Mouse (Mus musculus): ENCODE data around the gene Ccm2.
A peak's percentile ranks its signal among the peaks of the same experiment; 100 is the strongest.
"Not testable (repeated sequence)": the region's sequence is repeated elsewhere in the genome, so short reads cannot be mapped to it uniquely, and the experiment has no call there.

Ccm2 gene

GRCm38 (mm10) chr11:6546205-6547013, at the start of gene Ccm2:
Gene Ccm2, plus strand, starts transcription at chr11:6546887.
- peak; percentile 93 to 98 for DNase-seq (ENCODE audit: low spot score in 2 of 2)

DNA sequence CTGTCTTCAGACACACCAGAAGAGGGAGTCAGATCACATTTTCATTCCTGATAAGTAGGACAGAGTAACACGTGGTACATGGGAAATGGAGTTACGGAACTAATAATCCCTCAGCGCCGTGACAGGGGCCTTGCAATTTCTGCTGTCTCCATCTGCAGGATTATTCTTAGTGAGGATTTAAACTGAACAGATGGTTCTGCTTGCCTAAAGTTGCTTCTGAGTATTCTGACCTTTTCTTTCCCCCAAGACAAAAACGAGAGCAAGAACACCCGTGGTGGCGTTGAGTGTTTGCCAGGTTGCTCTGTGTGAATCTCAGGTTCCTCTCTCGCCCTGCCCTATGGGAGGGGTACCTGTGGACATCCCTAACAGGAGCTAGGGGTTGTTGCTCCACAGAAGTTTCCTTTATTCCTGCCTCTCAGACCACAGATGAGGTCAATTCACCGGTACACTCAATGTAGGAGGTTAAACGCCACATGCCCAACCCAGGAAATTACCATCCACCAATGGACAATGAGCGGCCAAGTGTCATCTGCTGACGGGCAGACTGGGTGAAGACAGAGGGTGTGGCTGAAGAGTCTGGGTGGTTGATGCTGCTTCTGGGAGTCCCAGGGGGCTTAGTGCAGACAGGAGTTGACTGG, 49.3 kb upstream of the Ccm2 start:
- no peak for DNase-seq (ENCODE audit: low spot score in 2 of 2)

GRCm38 (mm10) chr11:6502506-6502905, 44.2 kb upstream of the Ccm2 start:
- DNase-seq (ENCODE audit: low spot score in 2 of 2), result no peak

DNA sequence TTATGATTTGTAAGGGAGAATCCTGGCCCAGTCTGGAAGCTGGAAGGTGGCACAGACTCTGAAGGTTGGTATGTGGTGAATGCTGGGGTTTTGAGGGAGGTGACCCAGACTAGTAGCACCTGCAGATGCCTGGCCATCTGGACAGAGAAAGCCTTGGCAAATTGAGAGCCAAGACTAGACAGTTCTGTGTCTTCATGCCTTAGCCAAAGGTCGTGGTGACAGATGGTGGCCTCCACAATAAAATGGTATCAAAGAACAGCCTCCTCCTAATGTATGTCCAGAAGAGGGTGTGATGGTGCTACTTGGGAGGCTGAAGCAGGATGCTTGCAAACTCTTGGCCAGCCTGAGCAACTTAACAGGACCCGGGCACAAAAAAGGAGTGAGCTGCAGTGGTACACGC, 42.5 kb upstream of the Ccm2 start:
- no peak for DNase-seq (ENCODE audit: low spot score in 2 of 2)

- DNase-seq (ENCODE audit: low spot score in 2 of 2), result no peak
Observed at GRCm38 (mm10) chr11:6504689-6505088, 42.0 kb upstream of the Ccm2 start.

GRCm38 (mm10) chr11:6506516-6506915, 40.2 kb upstream of the Ccm2 start:
- DNase-seq (ENCODE audit: low spot score in 2 of 2), result no peak

- no peak for DNase-seq (ENCODE audit: low spot score in 2 of 2)
Observed at GRCm38 (mm10) chr11:6508269-6508876, 38.3 kb upstream of the Ccm2 start.

GRCm38 (mm10) chr11:6514837-6515236, 31.9 kb upstream of the Ccm2 start:
- DNase-seq (ENCODE audit: low spot score in 2 of 2), result no peak

DNA sequence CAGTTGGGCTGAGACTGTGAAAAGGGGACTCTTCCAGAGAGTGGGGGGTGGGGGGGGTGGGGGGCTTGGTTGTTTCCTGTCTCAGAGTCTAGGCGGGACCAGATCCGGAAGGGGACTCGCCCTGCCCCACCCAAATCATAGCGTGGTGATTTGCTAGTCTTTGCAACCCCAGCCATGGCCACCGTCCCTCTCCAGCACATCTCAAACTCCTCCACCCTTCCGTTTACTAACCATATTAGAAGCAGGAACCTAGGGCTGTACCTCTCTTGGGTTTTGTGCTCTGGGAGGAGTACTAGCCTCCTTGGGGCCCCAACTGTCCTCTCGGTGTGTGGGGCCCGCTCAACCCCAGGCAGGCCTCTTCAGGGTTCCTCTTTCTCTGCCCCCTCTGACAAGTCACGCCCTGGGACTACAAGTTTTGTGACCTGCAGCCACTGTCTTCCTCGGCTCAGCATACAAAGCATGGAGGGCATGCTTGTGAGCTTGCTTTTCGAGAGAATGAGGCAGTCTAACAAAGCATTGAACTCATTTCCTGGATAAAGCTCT, 27.1 kb upstream of the Ccm2 start:
- peak; percentile 64 to 78 for DNase-seq (ENCODE audit: low spot score in 2 of 2)

- peak; percentile 73 to 81 for DNase-seq (ENCODE audit: low spot score in 2 of 2)
Observed at GRCm38 (mm10) chr11:6520507-6521173, 26.0 kb upstream of the Ccm2 start, which contains the start of gene Myo1g. Gene Myo1g, minus strand, starts transcription at chr11:6520965.

DNA sequence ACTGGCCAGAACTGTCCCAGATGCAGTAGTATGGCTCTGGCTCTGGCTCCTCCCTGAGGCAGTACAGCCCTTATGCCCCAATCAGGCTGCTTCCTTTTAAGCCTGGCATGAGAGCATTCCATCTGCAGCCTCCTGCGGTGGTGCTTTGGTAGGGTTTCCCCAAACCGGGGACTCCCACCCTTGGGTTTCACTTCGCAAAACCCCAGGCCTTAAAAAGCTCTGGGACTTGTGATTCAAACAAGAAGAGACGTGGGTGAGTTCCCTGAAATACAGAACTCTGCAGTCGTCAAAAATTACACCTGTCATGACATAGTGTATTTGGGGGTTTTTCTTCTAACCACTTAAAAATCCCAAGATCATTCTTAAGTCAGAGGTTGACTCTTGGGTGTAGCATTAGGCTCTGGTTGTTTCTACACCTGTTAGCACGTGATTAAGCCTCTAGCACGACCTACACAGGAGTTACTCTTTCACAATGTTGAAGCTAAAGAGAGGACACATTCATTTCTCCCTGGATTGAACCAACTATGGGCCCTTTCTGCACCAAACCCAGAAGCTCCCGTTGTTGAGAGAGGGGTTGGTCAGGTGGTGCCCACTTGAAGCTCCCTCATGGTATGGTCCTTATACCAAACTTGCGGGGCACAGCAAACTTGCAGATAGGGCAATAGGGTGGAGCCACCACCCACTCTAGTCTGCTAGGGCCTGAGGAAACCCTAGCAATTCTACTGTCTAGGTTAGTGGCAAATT, 23.7 kb upstream of the Ccm2 start:
- DNase-seq (ENCODE audit: low spot score in 2 of 2), result peak in 1 of 2 experiments; percentile 66

DNA sequence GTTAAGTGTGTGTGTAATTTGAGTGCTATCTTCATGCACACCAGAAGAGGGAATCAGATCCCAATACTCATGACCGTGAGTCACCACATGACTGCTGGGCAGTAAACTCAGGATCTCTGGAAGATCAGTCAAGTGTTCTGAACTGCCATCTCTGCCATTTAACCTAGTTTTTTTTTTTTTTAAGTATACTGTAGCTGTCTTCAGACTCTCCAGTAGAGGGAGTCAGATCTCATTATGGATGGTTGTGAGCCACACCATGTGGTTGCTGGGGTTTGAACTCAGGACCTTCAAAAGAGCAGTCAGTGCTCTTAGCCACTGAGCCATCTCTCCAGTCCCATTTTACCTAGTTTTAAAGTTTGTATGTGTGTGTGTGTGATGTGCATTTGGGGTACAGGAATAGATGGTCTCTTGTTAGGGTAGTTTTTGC, 23.0 kb upstream of the Ccm2 start:
- no peak for DNase-seq (ENCODE audit: low spot score in 2 of 2)

DNA sequence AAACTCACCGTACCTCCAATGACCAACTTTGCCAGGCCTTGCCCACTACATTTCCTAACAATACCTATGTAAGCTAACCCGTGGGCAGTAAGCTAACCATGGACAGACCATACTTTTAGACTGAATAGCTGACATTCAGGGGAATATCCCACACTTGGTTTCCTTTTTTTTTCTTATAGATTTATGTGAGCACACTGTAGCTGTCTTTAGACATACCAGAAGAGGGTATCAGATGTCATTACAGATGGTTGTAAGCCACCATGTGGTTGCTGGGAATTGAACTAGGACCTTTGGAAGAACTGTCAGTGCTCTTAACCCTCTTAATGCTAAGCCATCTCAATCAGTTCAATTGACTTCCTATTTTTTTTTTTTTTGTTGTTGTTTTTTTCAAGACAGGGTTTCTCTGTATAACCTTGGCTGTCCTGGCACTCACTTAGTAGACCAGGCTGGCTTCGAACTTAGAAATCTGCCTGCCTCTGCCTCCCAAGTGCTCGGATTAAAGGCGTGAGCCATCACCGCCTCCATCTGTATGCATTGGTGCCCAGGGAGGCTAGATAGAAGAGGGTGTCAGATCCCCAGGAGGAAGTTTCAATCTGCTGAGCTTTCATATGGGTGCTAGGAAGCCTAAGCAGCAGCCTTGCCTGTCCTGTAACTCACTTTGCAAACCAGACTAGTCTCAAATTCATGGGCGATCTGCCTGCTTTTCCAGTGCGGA, 22.4 kb upstream of the Ccm2 start:
- no peak for DNase-seq (ENCODE audit: low spot score in 2 of 2)

DNA sequence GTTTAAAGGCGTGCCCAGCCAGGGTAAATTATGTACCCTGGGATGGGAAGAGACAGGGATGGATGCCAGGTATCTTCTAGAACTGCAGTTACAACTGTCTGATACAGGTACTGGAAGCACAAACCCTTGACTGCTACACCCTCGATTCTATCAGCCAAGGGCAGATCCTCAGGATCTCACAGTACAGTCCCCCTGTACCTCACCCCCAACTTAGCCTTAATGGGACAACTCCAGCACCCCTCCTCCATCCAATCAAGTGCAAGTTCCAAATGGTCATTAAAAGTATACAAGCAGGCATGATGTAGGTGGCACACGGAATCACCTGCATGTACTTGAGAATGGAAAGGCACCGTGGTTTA, 21.8 kb upstream of the Ccm2 start:
- no peak for DNase-seq (ENCODE audit: low spot score in 2 of 2)

DNA sequence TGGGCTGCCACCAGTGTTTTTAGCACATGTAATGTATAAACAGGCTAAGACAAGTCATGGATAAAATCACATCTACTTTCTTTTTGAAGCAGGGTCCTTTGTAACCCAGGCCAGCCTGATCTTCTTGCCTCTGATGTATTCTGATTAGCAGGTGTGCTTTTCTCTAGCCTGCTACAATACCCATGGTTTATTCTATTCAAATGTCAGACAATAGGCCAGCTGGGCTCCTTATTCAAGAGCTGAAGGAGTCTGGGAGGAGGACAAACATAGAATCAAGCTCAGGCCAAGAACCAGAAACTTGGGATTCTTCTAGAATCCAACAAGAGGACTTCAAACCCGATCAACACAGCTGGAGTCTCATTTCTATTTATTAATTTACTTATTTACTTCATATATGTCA, 21.4 kb upstream of the Ccm2 start:
- no peak for DNase-seq (ENCODE audit: low spot score in 2 of 2)

- DNase-seq (ENCODE audit: low spot score in 2 of 2), result not testable (repeated sequence)
Observed at GRCm38 (mm10) chr11:6526526-6527255, 20.0 kb upstream of the Ccm2 start.

GRCm38 (mm10) chr11:6527256-6528185, 19.2 kb upstream of the Ccm2 start:
- no peak for DNase-seq (ENCODE audit: low spot score in 2 of 2)

DNA sequence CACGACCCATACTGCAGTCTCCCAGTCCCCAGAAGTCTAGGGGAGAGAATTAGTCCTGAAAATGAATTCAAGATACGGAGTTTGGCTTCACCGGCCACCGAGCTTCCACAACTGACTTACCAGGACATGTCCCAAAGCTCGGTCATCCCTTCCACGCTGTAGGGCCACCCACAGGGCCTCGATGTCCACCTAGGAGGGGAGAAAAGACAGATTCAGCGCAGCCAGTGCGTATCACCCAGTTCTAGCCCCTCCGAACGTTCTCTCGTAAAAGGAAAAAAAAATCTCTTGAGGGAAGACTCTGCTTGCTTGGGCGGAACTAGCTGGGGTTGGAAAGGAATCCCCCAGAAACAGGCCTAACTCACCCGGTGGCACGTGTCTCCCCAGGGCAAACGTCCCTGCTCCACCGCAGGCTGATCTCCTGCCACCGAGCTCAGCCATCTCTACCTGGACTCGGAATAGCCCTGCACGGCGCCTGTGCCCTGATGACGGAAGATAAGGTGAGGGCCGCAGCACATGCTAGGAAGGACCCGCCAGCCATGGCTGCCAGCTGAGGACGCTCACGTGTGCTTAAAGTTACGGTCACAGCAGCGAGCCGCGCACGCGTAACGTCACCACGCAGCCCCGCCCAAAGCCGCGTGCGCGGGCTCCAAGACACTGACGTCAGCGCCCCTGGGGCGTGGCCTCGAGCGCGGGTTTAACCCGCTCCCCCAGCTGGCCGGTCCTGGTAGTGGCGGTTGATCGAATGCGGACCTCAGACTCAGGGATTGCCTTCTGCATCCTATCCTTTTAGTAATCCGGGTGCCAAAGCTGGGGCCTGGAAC, 18.3 kb upstream of the Ccm2 start:
- peak; percentile 98 to 100 for DNase-seq (ENCODE audit: low spot score in 2 of 2)

Measured in spleen, postnatal 4 days (tissue).